In the genomic region with DNA sequence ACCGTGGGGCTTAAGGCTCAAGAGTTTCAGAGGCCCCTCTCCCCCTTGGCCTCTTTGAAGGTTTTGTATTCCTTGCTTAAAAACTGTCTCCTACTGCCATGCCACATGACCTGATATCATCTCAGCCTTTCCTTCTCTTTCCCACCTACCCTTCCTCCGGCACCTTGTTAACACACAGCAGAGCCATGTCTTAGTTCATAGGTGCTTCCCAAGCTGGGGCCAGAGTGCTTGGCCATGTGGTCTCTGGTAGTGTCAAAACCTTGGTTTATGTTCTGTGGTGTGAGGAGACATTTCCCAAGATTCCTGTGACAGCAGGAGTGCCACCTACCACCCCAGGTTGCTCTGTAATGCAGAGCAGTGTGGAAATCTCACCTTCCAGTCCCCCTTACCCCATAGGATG, we compare ENCODE assay signal across 19 mouse cellular contexts. TPM values are rescaled to one million over a fixed set of nuclear protein-coding genes. Genes with fewer than 3 reads are reported as not detected.
DNase-seq lines count a peak whose midpoint lies in the region; ATAC-seq and TF ChIP-seq lines count a peak whose summit lies in the region.
"Had no signal": no experiment of that assay in that cellular context is flagged by ENCODE, and none has a peak within 500 bp of the region (broad histone marks: within the 10 kb centered on the region; RNA-seq: fewer than 3 reads in every experiment).

No protein-coding gene starts in this region.

- H3K4me2 ChIP-seq in forebrain, embryonic 11.5 days (ENCODE audit: low read depth, low read length, severe bottlenecking) = no peak overlapping the region
- H3K4me2 ChIP-seq in forebrain, embryonic 16.5 days (ENCODE audit: low read length) = no peak overlapping the region
- H3K4me2 ChIP-seq in heart, embryonic 12.5 days = no peak overlapping the region
- H3K4me2 ChIP-seq in heart, embryonic 14.5 days (ENCODE audit: low read length) = no peak overlapping the region
- no peak overlapping the region for H3K4me2 ChIP-seq in liver, postnatal 0 days (ENCODE audit: low read depth, low read length)
- H3K4me2 ChIP-seq in liver, embryonic 12.5 days = no peak overlapping the region
- H3K4me2 ChIP-seq: embryonic facial prominence, embryonic 12.5 days; forebrain, embryonic 12.5 days had no signal

- H3K9ac ChIP-seq in forebrain, embryonic 11.5 days (ENCODE audit: low read length) = no peak overlapping the region
- H3K9ac ChIP-seq in forebrain, embryonic 16.5 days (replicated peaks; ENCODE audit: low read depth, low read length) = no peak overlapping the region
- no peak overlapping the region for H3K9ac ChIP-seq in heart, embryonic 12.5 days
- H3K9ac ChIP-seq in heart, embryonic 14.5 days (ENCODE audit: low read length) = no peak overlapping the region
- H3K9ac ChIP-seq in liver, postnatal 0 days (replicated peaks) = no peak overlapping the region
- H3K9ac ChIP-seq in liver, embryonic 12.5 days = no peak overlapping the region
- H3K9ac ChIP-seq: embryonic facial prominence, embryonic 12.5 days; forebrain, embryonic 12.5 days had no signal

- no peak overlapping the region for H3K4me3 ChIP-seq in forebrain, embryonic 11.5 days (ENCODE audit: low read depth, low read length)
- no peak overlapping the region for H3K4me3 ChIP-seq in forebrain, embryonic 16.5 days (replicated peaks; ENCODE audit: low read length)
- no peak overlapping the region for H3K4me3 ChIP-seq in heart, embryonic 12.5 days
- H3K4me3 ChIP-seq in heart, embryonic 14.5 days (ENCODE audit: control insufficient read depth in 1 of 2, insufficient read depth in 1 of 2, low read depth in 1 of 2, low read length in 2 of 2) = no peak overlapping the region
- H3K4me3 ChIP-seq in liver, postnatal 0 days (ENCODE audit: low read depth, low read length) = no peak overlapping the region
- H3K4me3 ChIP-seq in liver, embryonic 12.5 days = no peak overlapping the region
- H3K4me3 ChIP-seq: embryonic facial prominence, embryonic 10.5 days; embryonic facial prominence, embryonic 12.5 days; forebrain, embryonic 12.5 days had no signal

- no peak for ATAC-seq in forebrain, embryonic 11.5 days (replicated peaks; ENCODE audit: low FRiP score)
- no peak for ATAC-seq in forebrain, embryonic 16.5 days
- ATAC-seq in heart, embryonic 12.5 days (ENCODE audit: insufficient number of reproducible peaks, low FRiP score) = no peak
- no peak for ATAC-seq in heart, embryonic 14.5 days (ENCODE audit: insufficient number of reproducible peaks, insufficient read depth, low FRiP score, low read depth)
- ATAC-seq in liver, postnatal 0 days = no peak
- no peak for ATAC-seq in liver, embryonic 12.5 days
- ATAC-seq: activated CD4-positive, CD25-positive, alpha-beta regulatory T cell, adult 4 months had no signal

- H3K4me1 ChIP-seq in forebrain, embryonic 11.5 days (replicated peaks; ENCODE audit: control insufficient read depth, insufficient read depth, low read length) = no peaks in the 10 kb centered on the region
- no peaks in the 10 kb centered on the region for H3K4me1 ChIP-seq in forebrain, embryonic 16.5 days (replicated peaks; ENCODE audit: control insufficient read depth, insufficient read depth, low read length)
- peaks cover 51% of the 10 kb centered on the region for H3K4me1 ChIP-seq in heart, embryonic 12.5 days (replicated peaks)
- H3K4me1 ChIP-seq in heart, embryonic 14.5 days (ENCODE audit: control insufficient read depth in 2 of 2, insufficient read depth in 2 of 2, low read length in 2 of 2) = peaks cover 22 to 49% of the 10 kb centered on the region in 2 experiments
- no peaks in the 10 kb centered on the region for H3K4me1 ChIP-seq in liver, postnatal 0 days (ENCODE audit: insufficient read depth)
- H3K4me1 ChIP-seq in liver, embryonic 12.5 days = 0 out of 2 replicates have a peak, but pooled peaks cover 7% of the 10 kb centered on the region
- H3K4me1 ChIP-seq: embryonic facial prominence, embryonic 12.5 days; forebrain, embryonic 12.5 days had no signal

- no peak for TF ChIP-seq EP300 in liver, postnatal 0 days (IDR thresholded peaks at IDR 0.05; ENCODE audit: low read depth)

- peaks cover 5% of the 10 kb centered on the region; the same call in 1 of the 2 replicates for H3K36me3 ChIP-seq in forebrain, embryonic 11.5 days (ENCODE audit: control insufficient read depth, insufficient read depth, low read length)
- peaks cover 32% of the 10 kb centered on the region for H3K36me3 ChIP-seq in forebrain, embryonic 16.5 days (ENCODE audit: control insufficient read depth, insufficient read depth)
- peaks cover 95% of the 10 kb centered on the region for H3K36me3 ChIP-seq in heart, embryonic 12.5 days
- peaks cover 97% of the 10 kb centered on the region for H3K36me3 ChIP-seq in heart, embryonic 14.5 days (ENCODE audit: control insufficient read depth, insufficient read depth, low read length)
- peaks cover 86% of the 10 kb centered on the region for H3K36me3 ChIP-seq in liver, postnatal 0 days (replicated peaks; ENCODE audit: insufficient read depth, low read length)
- H3K36me3 ChIP-seq in liver, embryonic 12.5 days = peaks cover 96% of the 10 kb centered on the region

- no peaks in the 10 kb centered on the region for H3K9me3 ChIP-seq in forebrain, embryonic 11.5 days (ENCODE audit: control insufficient read depth, low read length)
- H3K9me3 ChIP-seq in forebrain, embryonic 16.5 days (ENCODE audit: control insufficient read depth, low read length) = no peaks in the 10 kb centered on the region
- no peaks in the 10 kb centered on the region for H3K9me3 ChIP-seq in heart, embryonic 12.5 days (replicated peaks)
- H3K9me3 ChIP-seq in heart, embryonic 14.5 days (ENCODE audit: control insufficient read depth, low read length) = no peaks in the 10 kb centered on the region
- no peaks in the 10 kb centered on the region for H3K9me3 ChIP-seq in liver, postnatal 0 days (ENCODE audit: low read length)
- H3K9me3 ChIP-seq in liver, embryonic 12.5 days (replicated peaks) = no peaks in the 10 kb centered on the region
- H3K9me3 ChIP-seq: embryonic facial prominence, embryonic 10.5 days; embryonic facial prominence, embryonic 12.5 days; forebrain, embryonic 12.5 days; G1E had no signal

- WGBS in forebrain, embryonic 11.5 days = 92% methylated on average over 2 of the region's 2 CpGs
- 91% methylated on average over 2 of the region's 2 CpGs for WGBS in forebrain, embryonic 16.5 days
- 74% methylated on average over 2 of the region's 2 CpGs for WGBS in heart, embryonic 12.5 days
- 62% methylated on average over 2 of the region's 2 CpGs for WGBS in heart, embryonic 14.5 days
- WGBS in liver, postnatal 0 days (ENCODE audit: insufficient replicate concordance) = 82% methylated on average over 2 of the region's 2 CpGs
- 77% methylated on average over 2 of the region's 2 CpGs for WGBS in liver, embryonic 12.5 days (ENCODE audit: insufficient replicate concordance)

- H3K27me3 ChIP-seq in forebrain, embryonic 11.5 days (ENCODE audit: control insufficient read depth, insufficient read depth, low read length) = no peaks in the 10 kb centered on the region
- H3K27me3 ChIP-seq in forebrain, embryonic 16.5 days (replicated peaks; ENCODE audit: control insufficient read depth, insufficient read depth, low read length) = no peaks in the 10 kb centered on the region
- no peaks in the 10 kb centered on the region for H3K27me3 ChIP-seq in heart, embryonic 12.5 days (replicated peaks)
- H3K27me3 ChIP-seq in heart, embryonic 14.5 days (ENCODE audit: control insufficient read depth, insufficient read depth, low read length) = no peaks in the 10 kb centered on the region
- H3K27me3 ChIP-seq in liver, postnatal 0 days (ENCODE audit: insufficient read depth, low read length) = no peaks in the 10 kb centered on the region
- H3K27me3 ChIP-seq in liver, embryonic 12.5 days (replicated peaks) = no peaks in the 10 kb centered on the region
- H3K27me3 ChIP-seq: CH12.LX; embryonic facial prominence, embryonic 12.5 days; forebrain, embryonic 12.5 days; Patski had no signal

- no peak for TF ChIP-seq CTCF in liver, postnatal 0 days (IDR thresholded peaks at IDR 0.05; ENCODE audit: low read depth)

- no peak overlapping the region for H3K27ac ChIP-seq in forebrain, embryonic 11.5 days (ENCODE audit: low read depth, low read length)
- no peak overlapping the region for H3K27ac ChIP-seq in forebrain, embryonic 16.5 days (ENCODE audit: low read length)
- H3K27ac ChIP-seq in heart, embryonic 12.5 days (ENCODE audit: poor library complexity, severe bottlenecking) = 0 out of 2 replicates have a peak overlapping the region, but pooled peaks have one; percentile 70
- H3K27ac ChIP-seq in heart, embryonic 14.5 days (replicated peaks in 1 of 2; ENCODE audit: control insufficient read depth in 1 of 2, insufficient read depth in 1 of 2, low read depth in 2 of 2, low read length in 2 of 2) = peak overlapping the region; percentile 11 to 78; a peak in 1 of 4 replicates
- H3K27ac ChIP-seq in liver, postnatal 0 days (ENCODE audit: low read depth) = no peak overlapping the region
- no peak overlapping the region for H3K27ac ChIP-seq in liver, embryonic 12.5 days
- H3K27ac ChIP-seq: embryonic facial prominence, embryonic 10.5 days; embryonic facial prominence, embryonic 12.5 days; forebrain, embryonic 12.5 days had no signal

- DNase-seq in forebrain, embryonic 11.5 days (ENCODE audit: low spot score) = peak; percentile 40
- DNase-seq in heart, adult 18-20 months = no peak
- no peak for DNase-seq in heart, adult 8-10 months (ENCODE audit: low spot score)
- DNase-seq in liver, postnatal 0 days = peak; percentile 10
- DNase-seq: cerebellum, adult 11-12 months; cerebellum, adult 2 months; cerebellum, adult 9-10 months; cerebellum, postnatal 25 days had no signal

RNA-seq across cellular contexts. Expression of a gene that starts 31.3 kb away (rescaled TPM):
- 364 and 369 TPM in 2 replicates for polyA plus RNA-seq in forebrain, embryonic 11.5 days (2014; fragmentation: Nextera tagmentation; extraction: Ambion mirVana)
- polyA plus RNA-seq in forebrain, embryonic 16.5 days (2015; fragmentation: Nextera tagmentation; extraction: Ambion mirVana) = 428 and 455 TPM in 2 replicates
- polyA plus RNA-seq in heart, embryonic 12.5 days (2016; fragmentation: Nextera tagmentation; extraction: Ambion mirVana) = 963 and 982 TPM in 2 replicates
- 100 to 1,000 TPM; 164 to 168 TPM for total RNA-seq in heart, adult 18-20 months (2021)
- polyA plus RNA-seq in heart, embryonic 14.5 days (2014; fragmentation: Nextera tagmentation; extraction: Ambion mirVana) = 1,027 and 1,036 TPM in 2 replicates
- 100 to 1,000 TPM; 129 to 151 (median 143) TPM for total RNA-seq in heart, adult 8-10 months (2022)
- polyA plus RNA-seq in liver, postnatal 0 days (2015; fragmentation: Nextera tagmentation; extraction: Ambion mirVana) = 155 and 160 TPM in 2 replicates
- polyA plus RNA-seq in liver, embryonic 12.5 days (2016; fragmentation: Nextera tagmentation; extraction: Ambion mirVana) = 126 and 136 TPM in 2 replicates

Comparison
In these comparisons a context has a peak if more than half of its experiments do, and no peak if none do; other contexts are left out.
1. DNase-seq: peak in forebrain, embryonic 11.5 days (single experiment) and liver, postnatal 0 days (single experiment); none in heart, adult 18-20 months (0 of 2) and heart, adult 8-10 months (single experiment).
2. H3K27ac ChIP-seq: peak in heart, embryonic 12.5 days (single experiment) and heart, embryonic 14.5 days (2 of 2); none in forebrain, embryonic 11.5 days (single experiment), forebrain, embryonic 16.5 days (single experiment), liver, postnatal 0 days (single experiment) and liver, embryonic 12.5 days (single experiment).